Mouse (Mus musculus) granulocyte monocyte progenitor cell, adult 5-6 weeks (primary cell): ENCODE measurements at regions not wholly inside any gene's neighbourhood (a gene's known extent, or its start where the extent isn't known, plus 50 kb on each side); places are given as distances from the start of the nearest gene placed in this dataset.

Experiments
- ATAC-seq: replicated peaks from 2 replicates; pipeline ENCODE4 v1.8.0; 2016; ENCODE audit warnings: mild to moderate bottlenecking, moderate TSS enrichment, inconsistent platforms; ENCODE audit not compliant: poor library complexity, severe bottlenecking

DNA sequence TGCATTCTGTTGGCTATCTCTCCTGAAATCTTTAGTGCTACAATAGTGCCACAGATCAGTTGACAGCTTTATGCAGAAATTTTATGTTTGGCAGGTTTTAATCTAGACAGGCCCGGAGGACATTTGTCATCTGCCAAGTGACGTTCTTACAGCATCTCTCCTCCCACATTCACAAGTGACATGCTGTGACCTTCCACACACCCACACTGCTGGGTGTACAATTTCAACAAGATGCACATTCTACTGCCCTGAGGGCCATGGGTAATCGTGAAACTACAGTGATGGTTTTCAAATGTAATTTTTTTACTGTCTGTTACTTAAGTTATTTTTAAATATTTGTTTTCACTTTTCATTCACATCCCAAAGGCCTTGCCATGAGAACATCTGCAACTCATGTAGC is 639.2 kb upstream of the Gm11114 start:
- ATAC-seq, result no peak

DNA sequence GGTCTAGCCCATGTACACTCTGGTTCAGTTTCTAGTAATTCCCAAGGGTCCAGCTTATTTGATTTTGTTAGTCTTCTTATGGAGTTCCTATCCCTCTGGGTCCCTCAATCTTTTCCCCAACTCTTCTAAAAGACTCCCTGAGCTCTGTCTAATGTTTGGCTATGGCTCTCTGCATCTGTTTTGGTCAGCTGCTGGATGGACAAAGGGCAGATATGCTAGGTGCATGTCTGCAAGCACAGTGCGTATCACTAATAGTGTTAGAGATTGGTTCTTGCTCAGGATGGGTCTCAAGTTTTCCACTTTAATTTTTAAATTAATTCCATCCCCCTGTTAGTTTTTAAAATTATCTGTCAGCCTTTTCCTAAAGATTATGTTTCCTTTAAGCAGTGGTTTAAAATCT is 634.2 kb upstream of the Gm11114 start:
- ATAC-seq, result no peak

DNA sequence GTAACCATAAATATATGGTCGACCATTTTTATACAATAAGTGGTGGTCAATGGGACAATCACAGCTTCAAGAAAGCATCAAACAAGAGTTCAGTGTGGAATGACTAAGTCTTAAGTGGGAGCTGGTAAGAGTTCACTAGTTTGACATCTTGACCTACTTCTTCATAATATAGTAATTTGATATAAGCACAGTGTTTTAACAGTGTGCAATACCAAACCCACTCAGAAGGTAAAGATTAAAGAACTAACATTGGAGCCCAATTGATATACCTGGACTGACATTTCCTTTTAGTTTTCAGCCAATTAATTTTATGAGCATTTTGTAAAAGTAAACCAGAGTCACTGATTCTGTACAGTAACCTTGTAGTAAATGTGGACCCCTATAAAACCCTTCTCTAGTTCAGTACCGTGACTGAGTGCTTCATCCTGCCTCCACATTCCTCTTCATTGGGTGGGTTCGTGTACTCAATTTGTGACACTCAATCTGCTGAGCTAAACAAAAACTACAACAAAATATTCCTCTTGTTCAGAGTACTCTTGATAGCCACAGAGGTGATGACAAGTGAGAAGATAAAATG is 593.9 kb upstream of the Gm11114 start:
- ATAC-seq, result no peak

GRCm38 (mm10) chr9:84719396-84719795 is 593.2 kb upstream of the Gm11114 start:
- no peak for ATAC-seq

DNA sequence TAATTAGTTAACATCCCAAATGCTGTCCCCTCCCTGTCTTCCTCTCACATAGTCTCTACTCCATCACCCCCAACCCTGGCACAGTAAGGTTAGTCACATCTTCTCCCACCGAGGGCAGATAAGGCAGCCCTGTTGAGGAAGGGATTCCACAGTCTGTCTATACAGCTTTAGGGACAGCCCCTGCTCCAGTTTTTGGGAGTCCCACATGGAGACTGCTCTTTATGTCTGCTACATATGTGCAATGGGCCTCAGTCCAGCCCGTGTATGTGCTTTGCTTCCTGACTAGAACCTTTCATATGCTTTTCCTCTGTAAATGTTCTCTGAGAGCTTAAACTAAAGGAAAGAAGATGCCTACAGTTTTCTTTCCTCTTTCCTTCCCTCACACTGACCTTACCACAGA is 592.1 kb upstream of the Gm11114 start:
- ATAC-seq, result no peak

GRCm38 (mm10) chr9:84739266-84739665 is 573.3 kb upstream of the Gm11114 start:
- no peak for ATAC-seq

- no peak for ATAC-seq
Observed at GRCm38 (mm10) chr9:84740336-84740735, 572.2 kb upstream of the Gm11114 start.

- no peak for ATAC-seq
Observed at GRCm38 (mm10) chr9:84754332-84754731, 558.2 kb upstream of the Gm11114 start.

- ATAC-seq, result no peak
Observed at GRCm38 (mm10) chr9:84754828-84755227, 557.7 kb upstream of the Gm11114 start.

DNA sequence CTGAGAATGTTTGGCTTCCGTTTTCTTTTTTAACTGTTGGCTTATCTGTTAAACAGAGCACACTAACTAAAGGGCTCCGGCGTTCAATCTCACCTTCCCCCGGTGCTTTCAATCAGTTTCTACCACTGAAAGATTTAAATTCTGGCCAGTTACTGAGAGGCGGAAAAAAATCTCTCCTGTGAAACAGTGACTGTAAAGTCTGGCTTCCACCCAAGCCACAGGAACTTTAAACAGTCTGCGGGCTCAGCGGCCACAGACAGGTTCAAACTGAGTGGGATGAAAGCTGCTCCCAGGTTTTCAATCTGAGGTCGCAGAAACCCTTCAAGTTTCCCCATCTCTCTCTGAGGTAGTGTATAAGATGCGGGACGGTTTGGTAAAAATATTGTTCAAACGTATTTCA is 538.2 kb upstream of the Gm11114 start:
- no peak; the same call in 1 of the 2 replicates for ATAC-seq

GRCm38 (mm10) chr9:84775190-84775589 is 537.4 kb upstream of the Gm11114 start:
- peak; percentile 75 for ATAC-seq

DNA sequence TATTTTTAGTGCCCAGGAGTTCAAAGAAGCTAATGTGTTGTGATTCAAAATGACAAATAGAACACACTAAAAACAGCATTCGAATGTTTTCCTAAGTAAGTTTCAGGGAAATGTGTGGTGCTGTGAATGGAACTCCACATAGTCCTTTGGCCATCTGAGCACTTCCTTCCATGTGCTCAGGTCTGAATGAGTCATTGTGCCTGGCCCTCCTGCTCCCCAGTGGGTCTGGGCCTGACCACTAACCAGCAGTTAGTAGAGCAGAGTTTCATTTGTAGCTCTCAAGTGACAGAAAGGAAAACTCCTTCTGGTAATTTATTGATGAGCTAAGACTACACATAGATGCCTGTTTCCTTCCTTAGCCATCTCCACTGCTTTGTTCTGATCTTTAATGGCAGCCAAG is 533.4 kb upstream of the Gm11114 start:
- no peak for ATAC-seq

DNA sequence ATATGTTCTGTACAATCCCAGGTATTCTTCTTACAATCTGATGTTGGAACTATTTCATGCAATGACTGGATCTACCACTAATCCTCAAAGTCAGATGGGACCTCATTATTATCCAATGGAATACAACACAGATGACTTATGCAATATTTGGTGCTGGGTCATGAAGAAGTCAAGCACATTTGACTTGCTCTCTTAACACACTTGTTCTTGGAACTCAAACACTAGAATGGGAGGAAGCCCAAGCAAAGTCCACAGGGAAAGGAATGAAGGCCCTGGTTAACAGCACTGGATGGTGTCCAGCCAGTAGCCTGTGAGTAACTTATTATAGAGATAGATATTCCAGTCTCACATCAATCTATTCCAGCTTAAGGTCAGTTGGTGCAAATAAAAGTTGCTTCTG is 486.8 kb upstream of the Gm11114 start:
- ATAC-seq, result no peak

- ATAC-seq, result peak; percentile 55; the same call in 1 of the 2 replicates
Observed at GRCm38 (mm10) chr9:84828934-84829333, 483.6 kb upstream of the Gm11114 start.

GRCm38 (mm10) chr9:84830639-84831038 is 481.9 kb upstream of the Gm11114 start:
- no peak for ATAC-seq

GRCm38 (mm10) chr9:84837498-84837897 is 475.1 kb upstream of the Gm11114 start:
- ATAC-seq, result no peak

DNA sequence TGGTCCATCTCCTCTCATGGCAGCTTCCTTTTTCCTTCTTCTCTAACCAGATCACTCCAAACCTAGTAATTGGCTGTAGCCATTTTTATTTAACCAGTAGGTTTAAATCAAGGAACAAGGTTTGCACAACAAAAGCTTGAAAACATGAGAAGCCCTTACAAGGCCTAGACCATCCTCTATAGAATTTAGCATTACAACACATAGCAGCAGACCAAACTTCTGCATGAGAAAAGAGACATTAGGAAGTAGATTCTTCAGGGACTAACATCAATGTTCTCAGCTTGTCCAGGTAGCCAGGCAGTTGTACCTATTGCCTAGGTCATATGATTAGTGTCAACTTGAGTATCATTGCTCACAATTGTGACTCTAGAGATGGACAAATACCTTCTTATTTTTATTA is 468.6 kb upstream of the Gm11114 start:
- no peak for ATAC-seq

DNA sequence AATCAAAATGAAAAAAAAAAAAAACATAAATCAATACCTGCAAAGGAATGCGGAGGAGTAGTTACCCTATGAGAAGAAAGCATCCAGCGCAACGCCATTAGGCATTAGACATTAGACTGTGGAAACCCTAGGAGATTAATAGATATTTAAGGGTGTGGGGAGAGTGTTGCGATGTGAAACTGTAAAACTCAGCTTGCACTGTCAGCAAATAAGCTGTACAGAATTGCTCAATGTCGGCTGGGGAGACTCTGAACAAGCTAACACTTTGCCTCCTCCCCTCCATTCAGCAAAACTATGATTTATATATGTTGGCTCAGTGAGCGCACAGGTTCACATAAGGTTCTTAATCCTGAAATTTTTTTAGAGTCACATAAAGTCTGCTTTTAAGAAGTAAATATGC is 451.0 kb upstream of the Gm11114 start:
- no peak for ATAC-seq

DNA sequence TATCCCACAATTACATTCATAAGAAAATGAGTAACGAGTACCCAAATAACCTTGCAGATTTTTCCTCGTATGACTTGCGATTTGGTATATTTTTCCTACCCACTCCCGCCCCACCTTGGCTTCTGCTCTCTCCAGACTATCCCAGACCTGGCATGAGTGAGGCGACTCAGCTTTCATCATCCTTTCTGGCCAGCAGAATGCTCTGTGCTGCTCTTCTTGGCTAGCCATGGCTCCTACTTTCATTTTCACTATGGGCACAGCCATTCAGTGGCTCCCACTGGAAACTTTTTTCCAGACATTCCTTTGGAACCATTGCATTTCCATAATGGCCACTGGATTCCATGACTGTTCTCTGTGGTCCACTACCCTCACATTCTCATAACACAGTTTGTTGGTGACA is 449.1 kb upstream of the Gm11114 start:
- ATAC-seq, result no peak

- no peak for ATAC-seq
Observed at GRCm38 (mm10) chr9:84894148-84894547, 418.4 kb upstream of the Gm11114 start.

GRCm38 (mm10) chr9:84896073-84896472 is 416.5 kb upstream of the Gm11114 start:
- no peak for ATAC-seq

DNA sequence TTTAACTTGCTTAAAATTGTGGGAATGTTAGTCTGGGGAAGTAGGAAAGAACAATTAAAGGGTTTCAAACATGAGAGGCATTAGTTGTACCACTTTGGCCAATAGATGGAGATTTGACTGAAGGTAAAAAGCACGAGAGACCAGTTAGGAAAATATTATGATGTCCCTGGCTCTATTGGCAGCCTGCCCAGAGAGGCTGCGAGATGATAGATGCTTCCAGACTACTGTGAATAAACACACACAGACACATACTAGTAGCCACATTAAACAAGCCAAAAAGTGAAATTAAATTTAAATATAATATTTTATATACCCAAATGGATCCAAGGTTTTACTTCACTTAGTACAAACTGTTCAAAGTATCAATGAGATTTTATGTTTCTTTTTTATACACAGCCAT is 411.9 kb upstream of the Gm11114 start:
- no peak for ATAC-seq

DNA sequence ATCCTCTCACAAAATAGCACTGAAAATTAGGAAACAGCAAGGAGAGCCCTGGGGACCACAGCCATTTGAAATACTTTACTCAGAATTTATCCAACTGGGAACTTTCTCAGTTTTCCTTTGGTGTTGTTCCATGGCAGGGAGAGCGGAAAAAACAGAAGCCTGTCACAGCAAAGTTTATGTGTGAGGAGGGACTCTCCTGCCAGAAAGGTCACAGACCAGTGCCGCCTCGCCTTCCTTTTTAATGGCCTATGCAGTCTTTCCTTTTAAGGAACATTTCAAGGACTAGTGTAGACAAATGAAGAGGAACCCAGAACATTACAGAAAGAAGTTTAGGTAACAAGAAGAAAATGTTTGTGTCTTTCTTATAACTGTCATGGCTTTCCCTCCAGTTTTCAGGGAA is 406.3 kb upstream of the Gm11114 start:
- ATAC-seq, result no peak
